Mouse (Mus musculus) embryonic facial prominence, embryonic 14.5 days (tissue): ENCODE data around the gene Phf8. TPM values are rescaled to one million over a fixed set of nuclear protein-coding genes. Genes with fewer than 3 reads are reported as not detected.

Experiments
- ATAC-seq: fragments of 200-750 bp; cut with Nextera tagmentation; 2 replicates; pipeline ENCODE4 v1.8.0; 2017; ENCODE audit warnings: low read depth, moderate number of reproducible peaks, moderate TSS enrichment
- DNase-seq: peaks from one replicate; pipeline ENCODE4 v3.0.0-alpha.2; 2015; ENCODE audit warnings: low spot score
- H3K27ac ChIP-seq: fragments of 300-500 bp; sonication (generic); replicated peaks from 2 replicates; pipeline ENCODE4 v1.5.1; 2014; ENCODE audit warnings: low read depth, mild to moderate bottlenecking, low read length, moderate library complexity
- H3K27me3 ChIP-seq: fragments of 300-500 bp; sonication (generic); replicated peaks from 2 replicates; pipeline ENCODE4 v1.6.1; 2014; ENCODE audit warnings: low read length; ENCODE audit not compliant: control insufficient read depth, insufficient read depth
- H3K36me3 ChIP-seq: fragments of 300-500 bp; sonication (generic); 2 replicates; pipeline ENCODE4 v1.6.1; 2014; ENCODE audit warnings: low read length, mixed read lengths; ENCODE audit not compliant: control insufficient read depth, insufficient read depth
- H3K4me1 ChIP-seq: fragments of 300-500 bp; sonication (generic); 2 replicates; pipeline ENCODE4 v1.6.1; 2014; ENCODE audit warnings: antibody characterized with exemption, low read length; ENCODE audit not compliant: control insufficient read depth, insufficient read depth
- H3K4me2 ChIP-seq: fragments of 300-500 bp; sonication (generic); 2 replicates; pipeline ENCODE4 v1.6.1; 2014; ENCODE audit warnings: low read depth, mild to moderate bottlenecking, low read length, moderate library complexity, mixed read lengths
- H3K4me3 ChIP-seq: fragments of 300-500 bp; sonication (generic); 2 replicates; pipeline ENCODE4 v1.5.1; 2014; ENCODE audit warnings: low read depth, mild to moderate bottlenecking, low read length
- H3K9ac ChIP-seq: fragments of 300-500 bp; sonication (generic); 2 replicates; pipeline ENCODE4 v1.6.1; 2014; ENCODE audit warnings: low read depth, mild to moderate bottlenecking, low read length, moderate library complexity, mixed read lengths
- H3K9me3 ChIP-seq: fragments of 300-500 bp; sonication (generic); 2 replicates; pipeline ENCODE4 v1.6.1; 2016; ENCODE audit warnings: low read length; ENCODE audit not compliant: control insufficient read depth
- WGBS: fragments of 180-500 bp; shearing (Covaris S2); extraction: QIAGEN DNeasy Blood & Tissue Kit; methylation state at CpG from one replicate; pipeline ENCODE4 v1.1.7; 2014; 5-methylcytosine and 5-hydroxymethylcytosine counted together
- polyA plus RNA-seq: library from polyadenylated mRNA; unstranded; fragments of >200 nt; fragmentation: Nextera tagmentation; extraction: Ambion mirVana; gene quantifications from 2 replicates; pipeline ENCODE4 v1.2.1, GENCODE M21; 2014

The Phf8 gene
- polyA plus RNA-seq, 1 experiment from 2014 or later = 17.7 TPM

GRCm38 (mm10) chrX:151520127-151520457 lies 380 bp upstream of the Phf8 start:
- WGBS = 13% methylated on average over 15 of the region's 17 CpGs
- Histone ChIP-seq H3K4me2 (peak overlapping the region; percentile 47), H3K27me3 (no peaks in the 10 kb centered on the region; the same call in 1 of the 2 replicates), H3K9ac (peak overlapping the region; percentile 69), H3K4me3 (peak overlapping the region; percentile 56), H3K27ac (peak overlapping the region; percentile 99), H3K4me1 (no peaks in the 10 kb centered on the region), H3K9me3 (no peaks in the 10 kb centered on the region), H3K36me3 (no peaks in the 10 kb centered on the region)
- ATAC-seq (no peak), DNase-seq (no peak)

GRCm38 (mm10) chrX:151521786-151522522 lies 1.5 kb downstream of the Phf8 start:
- Histone ChIP-seq H3K36me3 (no peaks in the 10 kb centered on the region), H3K9me3 (no peaks in the 10 kb centered on the region), H3K27me3 (no peaks in the 10 kb centered on the region; the same call in 1 of the 2 replicates), H3K9ac (peak overlapping the region; percentile 79), H3K4me1 (no peaks in the 10 kb centered on the region), H3K4me2 (peak overlapping the region; percentile 56), H3K27ac (peak overlapping the region; percentile 99), H3K4me3 (peak overlapping the region; percentile 56)
- ATAC-seq (no peak), DNase-seq (peak; percentile 27)
- 14% methylated on average over 25 of the region's 25 CpGs for WGBS

- DNase-seq = no peak
- no peak overlapping the region for H3K4me2 ChIP-seq
- no peak overlapping the region for H3K9ac ChIP-seq
- no peaks in the 10 kb centered on the region for H3K9me3 ChIP-seq
- no peaks in the 10 kb centered on the region for H3K4me1 ChIP-seq
- WGBS = 91% methylated on average over 4 of the region's 4 CpGs
- no peak overlapping the region for H3K27ac ChIP-seq
- H3K27me3 ChIP-seq = no peaks in the 10 kb centered on the region; the same call in 1 of the 2 replicates
- peaks cover 20% of the 10 kb centered on the region for H3K36me3 ChIP-seq
- H3K4me3 ChIP-seq = no peak overlapping the region
- no peak for ATAC-seq
Observed at GRCm38 (mm10) chrX:151553356-151553755, 32.9 kb downstream of the Phf8 start.

- ATAC-seq (no peak), DNase-seq (no peak)
- Histone ChIP-seq H3K4me3 (no peak overlapping the region), H3K4me2 (no peak overlapping the region), H3K4me1 (no peaks in the 10 kb centered on the region), H3K27me3 (no peaks in the 10 kb centered on the region), H3K27ac (no peak overlapping the region), H3K9me3 (no peaks in the 10 kb centered on the region), H3K36me3 (peaks cover 11% of the 10 kb centered on the region; the same call in 1 of the 2 replicates), H3K9ac (no peak overlapping the region)
- whole genome bisulfite sequencing = 97% methylated on average over 1 of the region's 1 CpGs
Observed at GRCm38 (mm10) chrX:151575166-151575565, 54.7 kb downstream of the Phf8 start.

GRCm38 (mm10) chrX:151643386-151643785 lies 122.9 kb downstream of the Phf8 start:
- H3K4me3 ChIP-seq = no peak overlapping the region
- no peaks in the 10 kb centered on the region for H3K36me3 ChIP-seq
- H3K9me3 ChIP-seq = no peaks in the 10 kb centered on the region
- ATAC-seq = no peak
- no peaks in the 10 kb centered on the region for H3K4me1 ChIP-seq
- DNase-seq = no peak
- no peaks in the 10 kb centered on the region for H3K27me3 ChIP-seq
- no peak overlapping the region for H3K27ac ChIP-seq
- H3K4me2 ChIP-seq = no peak overlapping the region
- no peak overlapping the region for H3K9ac ChIP-seq
- 63% methylated on average over 2 of the region's 2 CpGs for WGBS

GRCm38 (mm10) chrX:151653744-151654143 lies 133.3 kb downstream of the Phf8 start:
- no peaks in the 10 kb centered on the region for H3K27me3 ChIP-seq
- no peak overlapping the region for H3K9ac ChIP-seq
- no peaks in the 10 kb centered on the region for H3K9me3 ChIP-seq
- DNase-seq (no peak), ATAC-seq (peak; percentile 62; the same call in 1 of the 2 replicates)
- H3K4me2 ChIP-seq = no peak overlapping the region
- 56% methylated on average over 2 of the region's 2 CpGs for WGBS
- H3K36me3 ChIP-seq = no peaks in the 10 kb centered on the region
- no peak overlapping the region for H3K4me3 ChIP-seq
- H3K27ac ChIP-seq = no peak overlapping the region
- no peaks in the 10 kb centered on the region for H3K4me1 ChIP-seq

- Histone ChIP-seq H3K27ac (no peak overlapping the region), H3K4me1 (no peaks in the 10 kb centered on the region), H3K9me3 (0 out of 2 replicates have a peak, but pooled peaks cover 4% of the 10 kb centered on the region), H3K36me3 (no peaks in the 10 kb centered on the region), H3K4me3 (no peak overlapping the region), H3K27me3 (no peaks in the 10 kb centered on the region), H3K9ac (no peak overlapping the region), H3K4me2 (no peak overlapping the region)
- ATAC-seq (no peak), DNase-seq (no peak)
- WGBS = 81% methylated on average over 5 of the region's 5 CpGs
Observed at GRCm38 (mm10) chrX:151674492-151675171, 154.2 kb downstream of the Phf8 start.
